Comparison of ENCODE assay signal across 10 mouse cellular contexts in the genomic region with DNA sequence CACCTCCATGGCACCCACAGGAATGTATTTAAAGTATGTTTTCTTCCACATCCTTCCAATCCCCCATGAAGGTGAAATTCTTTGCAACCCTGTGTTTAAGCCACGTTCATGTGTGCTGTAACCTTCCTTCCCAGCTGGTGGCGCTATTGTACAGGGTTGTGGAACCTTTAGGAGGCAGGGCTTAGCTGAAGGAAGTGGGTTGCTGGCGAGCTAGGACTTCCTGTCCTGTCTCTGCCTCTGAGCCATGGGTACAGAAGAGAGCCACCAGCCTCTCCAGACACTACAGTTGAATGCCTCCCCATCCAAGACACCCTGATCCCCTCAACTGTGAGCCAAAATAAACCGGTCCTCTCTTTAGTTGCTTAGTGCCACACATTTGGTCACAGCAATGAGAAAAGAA. TPM values are rescaled to one million over a fixed set of nuclear protein-coding genes. Genes with fewer than 3 reads are reported as not detected.
DNase-seq lines count a peak whose midpoint lies in the region; ATAC-seq and TF ChIP-seq lines count a peak whose summit lies in the region.
"Had no signal": no experiment of that assay in that cellular context is flagged by ENCODE, and none has a peak within 500 bp of the region (broad histone marks: within the 10 kb centered on the region; RNA-seq: fewer than 3 reads in every experiment).

No protein-coding gene starts in this region.

- H3K27ac ChIP-seq in hindbrain, embryonic 11.5 days (ENCODE audit: low read depth, low read length): no peak overlapping the region
- H3K27ac ChIP-seq in hindbrain, embryonic 16.5 days (ENCODE audit: low read depth, low read length): no peak overlapping the region
- no peak overlapping the region for H3K27ac ChIP-seq in cortical plate, adult 2 months (ENCODE audit: insufficient read depth, low read length)
- H3K27ac ChIP-seq in forebrain, embryonic 14.5 days (ENCODE audit: low read depth, low read length): no peak overlapping the region
- H3K27ac ChIP-seq: limb, embryonic 10.5 days had no signal

- no peak for ATAC-seq in hindbrain, embryonic 11.5 days (ENCODE audit: low FRiP score)
- ATAC-seq in hindbrain, embryonic 16.5 days: no peak
- ATAC-seq in forebrain, embryonic 14.5 days: no peak

- peak; percentile 30 for DNase-seq in hindbrain, embryonic 11.5 days (ENCODE audit: low spot score)
- peak; percentile 27 for DNase-seq in naive thymus-derived CD4-positive, alpha-beta T cell, adult 2 months (ENCODE audit: low read depth)
- no peak for DNase-seq in forebrain, embryonic 14.5 days (ENCODE audit: low spot score)
- DNase-seq in layer of hippocampus, adult 8-10 months (ENCODE audit: low spot score in 2 of 2): no peak
- no peak for DNase-seq in adrenal gland, postnatal 4 days (ENCODE audit: low spot score in 2 of 2)

- H3K4me3 ChIP-seq in hindbrain, embryonic 11.5 days (ENCODE audit: low read depth, low read length): no peak overlapping the region
- no peak overlapping the region for H3K4me3 ChIP-seq in hindbrain, embryonic 16.5 days (ENCODE audit: low read length)
- H3K4me3 ChIP-seq in E14TG2a.4 (replicated peaks; ENCODE audit: low read length): peak overlapping the region; percentile 7; the same call in 1 of the 2 replicates
- H3K4me3 ChIP-seq in cortical plate, adult 2 months (ENCODE audit: insufficient read depth, low read length): no peak overlapping the region
- H3K4me3 ChIP-seq in forebrain, embryonic 14.5 days (ENCODE audit: low read depth, low read length): no peak overlapping the region
- H3K4me3 ChIP-seq: limb, embryonic 10.5 days had no signal

- WGBS in hindbrain, embryonic 11.5 days: 67% methylated on average over 4 of the region's 4 CpGs
- 70% methylated on average over 4 of the region's 4 CpGs for WGBS in hindbrain, embryonic 16.5 days
- 62% methylated on average over 4 of the region's 4 CpGs for WGBS in forebrain, embryonic 14.5 days

- no peak for TF ChIP-seq POLR2A in cortical plate, adult 2 months (IDR thresholded peaks at IDR 0.05; ENCODE audit: extremely low read depth, insufficient read depth, low read length)

- no peaks in the 10 kb centered on the region for H3K9me3 ChIP-seq in hindbrain, embryonic 11.5 days (ENCODE audit: control insufficient read depth, low read length)
- H3K9me3 ChIP-seq in hindbrain, embryonic 16.5 days (ENCODE audit: control insufficient read depth, low read length): no peaks in the 10 kb centered on the region
- no peaks in the 10 kb centered on the region for H3K9me3 ChIP-seq in E14TG2a.4 (ENCODE audit: low read length)
- no peaks in the 10 kb centered on the region for H3K9me3 ChIP-seq in forebrain, embryonic 14.5 days (replicated peaks; ENCODE audit: control insufficient read depth, low read length)
- H3K9me3 ChIP-seq: limb, embryonic 10.5 days had no signal

- no peak overlapping the region for H3K9ac ChIP-seq in hindbrain, embryonic 11.5 days (ENCODE audit: low read depth, low read length)
- no peak overlapping the region for H3K9ac ChIP-seq in hindbrain, embryonic 16.5 days (ENCODE audit: low read depth, low read length)
- no peak overlapping the region for H3K9ac ChIP-seq in forebrain, embryonic 14.5 days (ENCODE audit: low read length)

- no peaks in the 10 kb centered on the region for H3K27me3 ChIP-seq in hindbrain, embryonic 11.5 days (ENCODE audit: control insufficient read depth, insufficient read depth, low read length)
- H3K27me3 ChIP-seq in hindbrain, embryonic 16.5 days (replicated peaks; ENCODE audit: control insufficient read depth, insufficient read depth, low read length): no peaks in the 10 kb centered on the region
- no peaks in the 10 kb centered on the region for H3K27me3 ChIP-seq in E14TG2a.4 (ENCODE audit: insufficient read depth, low read length)
- H3K27me3 ChIP-seq in forebrain, embryonic 14.5 days (replicated peaks; ENCODE audit: control insufficient read depth, insufficient read depth, low read length): no peaks in the 10 kb centered on the region

- H3K4me1 ChIP-seq in hindbrain, embryonic 11.5 days (replicated peaks; ENCODE audit: control insufficient read depth, insufficient read depth, low read length): no peaks in the 10 kb centered on the region
- H3K4me1 ChIP-seq in hindbrain, embryonic 16.5 days (ENCODE audit: control insufficient read depth, insufficient read depth, low read depth, low read length): no peaks in the 10 kb centered on the region
- H3K4me1 ChIP-seq in E14TG2a.4 (replicated peaks; ENCODE audit: low read depth, low read length): peaks cover 16% of the 10 kb centered on the region
- H3K4me1 ChIP-seq in cortical plate, adult 2 months (ENCODE audit: control insufficient read depth, insufficient read depth, low read length): no peaks in the 10 kb centered on the region
- H3K4me1 ChIP-seq in forebrain, embryonic 14.5 days (ENCODE audit: control insufficient read depth, insufficient read depth, low read length): no peaks in the 10 kb centered on the region
- H3K4me1 ChIP-seq: limb, embryonic 10.5 days had no signal

- H3K4me2 ChIP-seq in hindbrain, embryonic 11.5 days (replicated peaks; ENCODE audit: low read depth, low read length): no peak overlapping the region
- H3K4me2 ChIP-seq in hindbrain, embryonic 16.5 days (ENCODE audit: low read length): no peak overlapping the region
- no peak overlapping the region for H3K4me2 ChIP-seq in forebrain, embryonic 14.5 days (ENCODE audit: low read length)

- no peaks in the 10 kb centered on the region for H3K36me3 ChIP-seq in hindbrain, embryonic 11.5 days (ENCODE audit: control insufficient read depth, insufficient read depth, low read length)
- H3K36me3 ChIP-seq in hindbrain, embryonic 16.5 days (ENCODE audit: control insufficient read depth, insufficient read depth, low read length): no peaks in the 10 kb centered on the region
- H3K36me3 ChIP-seq in E14TG2a.4 (ENCODE audit: insufficient read depth, low read length): peaks cover 8% of the 10 kb centered on the region
- H3K36me3 ChIP-seq in forebrain, embryonic 14.5 days (ENCODE audit: control insufficient read depth, insufficient read depth, low read length): no peaks in the 10 kb centered on the region
- H3K36me3 ChIP-seq: limb, embryonic 10.5 days had no signal

- TF ChIP-seq CTCF in E14TG2a.4 (conservative IDR thresholded peaks at IDR 0.05; ENCODE audit: low read length): peak; percentile 75
- TF ChIP-seq CTCF in cortical plate, adult 2 months (IDR thresholded peaks at IDR 0.05; ENCODE audit: extremely low read depth, insufficient read depth, low read length): 0 out of 2 replicates have a peak, but pooled peaks have one; percentile 11

RNA-seq across cellular contexts. Expression of a gene that starts 42.6 kb away (rescaled TPM):
- 0.62 and 0.77 TPM in 2 replicates for polyA plus RNA-seq in hindbrain, embryonic 11.5 days (2014; fragmentation: Nextera tagmentation; extraction: Ambion mirVana)
- polyA plus RNA-seq in hindbrain, embryonic 16.5 days (2015; fragmentation: Nextera tagmentation; extraction: Ambion mirVana): 0.40 TPM in 2 replicates
- 0.06 TPM in 1 of 2 replicates, not detected in the other for polyA plus RNA-seq in cortical plate, adult 2 months (2012; rRNA removed)
- polyA plus RNA-seq in forebrain, embryonic 14.5 days (2014; fragmentation: Nextera tagmentation; extraction: Ambion mirVana): 0.10 and 0.17 TPM in 2 replicates
- total RNA-seq in layer of hippocampus, adult 8-10 months (2022): not detected
- under 1 TPM; 0.28 to 0.40 TPM for total RNA-seq in adrenal gland, postnatal 4 days (2021)
- polyA plus RNA-seq: embryonic facial prominence, embryonic 11.5 days; limb, embryonic 10.5 days had no signal

RNA-seq across cellular contexts. Expression of a gene that starts 53.0 kb away (rescaled TPM):
- polyA plus RNA-seq in hindbrain, embryonic 11.5 days (2014; fragmentation: Nextera tagmentation; extraction: Ambion mirVana): 15.7 and 17.9 TPM in 2 replicates
- 6.6 and 8.3 TPM in 2 replicates for polyA plus RNA-seq in hindbrain, embryonic 16.5 days (2015; fragmentation: Nextera tagmentation; extraction: Ambion mirVana)
- polyA plus RNA-seq in cortical plate, adult 2 months (2012; rRNA removed): 8.0 TPM in 2 replicates
- polyA plus RNA-seq in forebrain, embryonic 14.5 days (2014; fragmentation: Nextera tagmentation; extraction: Ambion mirVana): 9.9 and 10.9 TPM in 2 replicates
- 10 to 100 TPM; 15.0 to 18.9 (median 17.4) TPM for total RNA-seq in layer of hippocampus, adult 8-10 months (2022)
- 10 to 100 TPM; 61.9 to 68.5 TPM for total RNA-seq in adrenal gland, postnatal 4 days (2021)

RNA-seq across cellular contexts. Expression of a gene that starts 54.3 kb away (rescaled TPM):
- polyA plus RNA-seq in hindbrain, embryonic 11.5 days (2014; fragmentation: Nextera tagmentation; extraction: Ambion mirVana): 1.5 and 2.4 TPM in 2 replicates
- 1.4 TPM in 2 replicates for polyA plus RNA-seq in hindbrain, embryonic 16.5 days (2015; fragmentation: Nextera tagmentation; extraction: Ambion mirVana)
- 0.11 and 0.15 TPM in 2 replicates for polyA plus RNA-seq in cortical plate, adult 2 months (2012; rRNA removed)
- polyA plus RNA-seq in forebrain, embryonic 14.5 days (2014; fragmentation: Nextera tagmentation; extraction: Ambion mirVana): 0.36 and 0.58 TPM in 2 replicates
- total RNA-seq in layer of hippocampus, adult 8-10 months (2022): under 1 TPM; 0.10 to 0.41 (median 0.17) TPM
- total RNA-seq in adrenal gland, postnatal 4 days (2021): 1 to 10 TPM; 2.4 to 2.6 TPM

Comparison
In these comparisons a context has a peak if more than half of its experiments do, and no peak if none do; other contexts are left out.
1. DNase-seq: peak in hindbrain, embryonic 11.5 days (single experiment) and naive thymus-derived CD4-positive, alpha-beta T cell, adult 2 months (single experiment); none in forebrain, embryonic 14.5 days (single experiment), layer of hippocampus, adult 8-10 months (0 of 2) and adrenal gland, postnatal 4 days (0 of 2).